Mouse (Mus musculus): ENCODE measurements at regions not wholly inside any gene's neighbourhood (a gene's known extent, or its start where the extent isn't known, plus 50 kb on each side); places are given as distances from the start of the nearest gene placed in this dataset.

- DNase-seq, result no peak
These were observed 248.9 kb downstream of the Nedd1 start for GRCm38 (mm10) chr10:92473282-92473681.

- no peak for DNase-seq
These were observed 251.1 kb downstream of the Nedd1 start for GRCm38 (mm10) chr10:92471111-92471510.

GRCm38 (mm10) chr10:92455195-92455594 is 267.0 kb downstream of the Nedd1 start:
- DNase-seq, result no peak

- no peak for DNase-seq
These were observed 268.7 kb downstream of the Nedd1 start for GRCm38 (mm10) chr10:92453550-92453949.

GRCm38 (mm10) chr10:92445957-92446356 is 276.3 kb downstream of the Nedd1 start:
- no peak for DNase-seq

- DNase-seq, result no peak
These were observed 283.4 kb downstream of the Nedd1 start for GRCm38 (mm10) chr10:92438621-92439394.

GRCm38 (mm10) chr10:92429256-92429655 is 293.0 kb downstream of the Nedd1 start:
- no peak for DNase-seq

- no peak for DNase-seq
These were observed 294.2 kb downstream of the Nedd1 start for GRCm38 (mm10) chr10:92428026-92428425.

GRCm38 (mm10) chr10:92426443-92426842 is 295.8 kb downstream of the Nedd1 start:
- no peak for DNase-seq

GRCm38 (mm10) chr10:92412737-92413136 is 309.5 kb downstream of the Nedd1 start:
- DNase-seq, result peak; percentile 20 to 36

- peak in 1 of 2 experiments; percentile 13 for DNase-seq
These were observed 311.4 kb downstream of the Nedd1 start for GRCm38 (mm10) chr10:92410813-92411325.

- no peak for DNase-seq
These were observed 317.4 kb downstream of the Nedd1 start for GRCm38 (mm10) chr10:92404697-92405293.

GRCm38 (mm10) chr10:92400587-92401090 is 321.6 kb downstream of the Nedd1 start:
- DNase-seq, result no peak

- no peak for DNase-seq
These were observed 333.0 kb downstream of the Nedd1 start for GRCm38 (mm10) chr10:92389176-92389732.

GRCm38 (mm10) chr10:92367126-92367525 is 355.1 kb downstream of the Nedd1 start:
- no peak for DNase-seq

GRCm38 (mm10) chr10:92356738-92357137 is 365.5 kb downstream of the Nedd1 start:
- no peak for DNase-seq

- no peak for DNase-seq
These were observed 373.2 kb downstream of the Nedd1 start for GRCm38 (mm10) chr10:92349043-92349442.

GRCm38 (mm10) chr10:92347960-92348675 is 374.1 kb downstream of the Nedd1 start:
- DNase-seq, result no peak

GRCm38 (mm10) chr10:92339671-92340070 is 382.5 kb downstream of the Nedd1 start:
- no peak for DNase-seq

GRCm38 (mm10) chr10:92336949-92337348 is 385.3 kb downstream of the Nedd1 start:
- no peak for DNase-seq

- DNase-seq, result no peak
These were observed 386.1 kb downstream of the Nedd1 start for GRCm38 (mm10) chr10:92336138-92336537.

- no peak for DNase-seq
These were observed 387.1 kb downstream of the Nedd1 start for GRCm38 (mm10) chr10:92335141-92335540.

- peak; percentile 13 to 38 for DNase-seq
These were observed 388.4 kb downstream of the Nedd1 start for GRCm38 (mm10) chr10:92333869-92334268.
